Mouse (Mus musculus): ENCODE data around the gene S1pr1. TPM values are rescaled to one million over a fixed set of nuclear protein-coding genes. Genes with fewer than 3 reads are reported as not detected.
A peak's percentile ranks its signal among the peaks of the same experiment; 100 is the strongest.

S1pr1 gene
- polyA plus RNA-seq, 1 experiment from 2014 or later = 18.9 TPM

DNA sequence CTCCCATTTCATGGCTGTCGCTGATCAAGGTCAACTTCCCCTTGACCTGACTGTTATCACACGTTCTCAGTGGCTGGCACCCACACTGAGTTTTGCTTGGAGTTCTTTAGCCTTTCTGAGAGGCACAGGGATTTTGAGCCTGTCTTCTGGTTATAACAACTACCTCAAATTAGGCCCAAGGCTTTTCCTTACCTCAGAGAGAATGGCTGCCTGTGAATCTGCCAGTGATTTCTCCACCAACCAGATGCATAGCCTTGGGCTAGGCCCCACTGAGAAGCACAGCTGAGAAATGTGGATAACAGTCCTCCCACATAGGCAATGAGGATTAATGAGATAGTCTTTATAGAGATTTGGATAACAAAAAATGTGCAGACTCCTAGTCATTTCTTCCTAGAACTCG, 50.4 kb downstream of the S1pr1 start:
- ATAC-seq (ENCODE audit: low FRiP score, low read depth) = no peak
- no peak overlapping the region for H3K4me3 ChIP-seq
- no peak overlapping the region for H3K27ac ChIP-seq
- H3K4me2 ChIP-seq (replicated peaks) = no peak overlapping the region
- WGBS = 57% methylated on average over 3 of the region's 3 CpGs
- no peaks in the 10 kb centered on the region for H3K36me3 ChIP-seq
- H3K4me1 ChIP-seq = no peaks in the 10 kb centered on the region
- no peaks in the 10 kb centered on the region for H3K9me3 ChIP-seq
- no peaks in the 10 kb centered on the region for H3K27me3 ChIP-seq (replicated peaks)
- H3K9ac ChIP-seq = no peak overlapping the region

DNA sequence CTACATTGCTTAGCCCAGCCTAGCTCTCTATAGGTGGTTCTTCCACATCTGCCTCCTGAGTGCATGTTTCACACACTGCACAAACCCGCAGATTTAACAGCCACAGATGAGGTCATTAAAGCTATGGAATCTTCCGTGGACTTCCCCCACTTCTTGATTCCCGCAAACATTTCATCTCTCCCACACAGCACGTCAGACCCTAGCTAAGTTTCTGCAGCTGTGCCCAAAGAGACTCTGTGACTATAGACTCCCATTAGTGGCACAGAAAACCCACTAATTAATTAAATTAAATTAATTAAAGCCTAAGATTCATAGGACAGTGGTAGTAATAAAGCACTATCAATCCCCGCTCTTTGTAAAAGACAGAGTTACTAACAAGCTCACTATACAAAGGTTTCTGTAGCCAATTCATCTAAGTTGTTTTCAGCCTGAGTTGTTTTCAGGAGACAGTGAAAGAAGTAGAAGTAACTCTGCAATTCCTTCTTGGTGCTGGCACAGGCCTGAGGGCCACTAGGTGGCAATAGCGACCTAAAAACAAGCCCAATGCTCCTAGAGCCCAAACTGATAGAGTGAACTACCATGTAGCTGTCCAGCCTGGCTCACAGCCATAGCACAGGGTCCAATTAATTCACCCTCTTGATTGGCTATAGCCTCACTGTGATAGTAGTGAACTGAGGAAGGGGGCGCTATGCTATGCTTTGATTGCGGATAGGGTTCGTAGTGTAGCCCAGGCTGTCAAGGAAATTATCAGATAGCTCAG, 54.0 kb downstream of the S1pr1 start:
- ATAC-seq (ENCODE audit: low FRiP score, low read depth) = peak; percentile 82
- no peaks in the 10 kb centered on the region for H3K9me3 ChIP-seq
- no peak overlapping the region for H3K4me3 ChIP-seq
- H3K4me1 ChIP-seq = no peaks in the 10 kb centered on the region
- H3K27me3 ChIP-seq (replicated peaks) = no peaks in the 10 kb centered on the region
- no peak overlapping the region for H3K4me2 ChIP-seq (replicated peaks)
- H3K36me3 ChIP-seq = no peaks in the 10 kb centered on the region
- H3K27ac ChIP-seq = no peak overlapping the region
- H3K9ac ChIP-seq = no peak overlapping the region
- 52% methylated on average over 9 of the region's 9 CpGs for WGBS

Other genes starting within 250 kb of the S1pr1 start
- gene Dph5, start 172.8 kb upstream of the S1pr1 start, polyA plus RNA-seq (2016; fragmentation: Nextera tagmentation; extraction: Ambion mirVana) = 28.0 and 28.9 TPM in 2 replicates

All from neural tube, embryonic 12.5 days (tissue).